Mouse (Mus musculus): Measurements from ENCODE around the gene Jmjd4. TPM values are rescaled to one million over a fixed set of nuclear protein-coding genes. Genes with fewer than 3 reads are reported as not detected.

Gene Jmjd4
- polyA plus RNA-seq, 1 experiment = 3.1 TPM

DNA sequence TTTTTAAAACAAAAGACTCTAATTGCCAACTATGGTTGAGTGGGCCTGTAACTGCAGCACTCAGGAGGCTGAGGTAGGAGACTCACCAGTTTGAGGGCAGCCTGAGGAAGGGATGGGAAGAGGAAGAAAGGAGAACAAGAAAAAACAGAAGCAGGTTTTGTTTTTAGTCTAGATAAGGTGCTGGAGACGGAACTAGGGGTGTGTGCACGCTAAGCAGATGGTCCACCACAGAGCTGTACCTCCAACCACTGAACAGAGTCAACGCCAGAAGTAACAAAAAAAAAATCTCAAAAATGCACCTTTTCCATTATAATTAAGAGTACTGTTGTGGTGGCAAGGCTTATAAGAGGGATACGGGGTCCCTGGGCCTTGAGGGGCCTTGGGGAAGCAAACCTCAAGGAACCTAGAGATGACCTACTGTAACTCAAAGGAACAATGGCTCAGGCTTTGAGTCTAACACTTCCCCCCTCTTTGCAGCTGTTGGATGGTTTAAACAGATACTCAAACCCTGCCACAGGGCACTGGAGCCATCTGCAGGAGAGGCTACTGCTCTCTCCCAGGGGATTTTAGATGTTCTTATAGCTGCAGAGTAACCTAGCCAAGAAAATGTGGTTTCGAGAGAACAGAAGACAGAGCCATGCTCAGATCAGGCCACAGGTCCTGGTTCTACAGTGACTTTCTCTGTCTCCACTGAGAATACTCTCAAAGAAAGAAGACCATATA is 52.3 kb downstream of the Jmjd4 start:
- H3K4me3 ChIP-seq (ENCODE audit: insufficient read depth, low read depth, low read length) = no peak overlapping the region
- no peak overlapping the region for H3K27ac ChIP-seq (replicated peaks; ENCODE audit: low read depth, low read length)

DNA sequence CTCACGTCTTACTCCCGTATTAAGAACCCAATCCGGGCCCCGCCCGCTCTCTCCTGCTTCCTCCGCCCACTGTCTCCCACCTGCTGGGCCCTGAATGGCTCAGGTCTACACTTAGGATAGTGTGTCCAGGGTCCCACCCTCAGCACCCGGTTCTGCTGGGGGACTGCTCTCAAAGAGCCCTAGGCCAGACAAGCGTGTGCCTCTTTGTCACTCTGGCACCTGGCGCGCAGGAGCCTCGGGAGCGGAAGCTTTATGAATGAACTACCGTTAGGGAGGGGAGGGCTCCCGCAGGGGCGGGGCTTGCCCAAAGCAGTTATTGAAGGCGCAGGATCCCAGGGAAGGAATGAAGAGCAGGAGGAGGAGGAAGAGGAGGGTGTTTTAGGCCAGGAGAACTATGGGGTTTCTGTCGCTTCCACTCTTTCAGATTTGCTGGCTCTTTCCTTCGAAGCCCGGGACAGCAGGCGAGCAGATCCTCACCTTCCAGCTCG is 55.5 kb downstream of the Jmjd4 start:
- Histone ChIP-seq H3K27ac (replicated peaks; ENCODE audit: low read depth, low read length) (peak overlapping the region; percentile 79), H3K4me3 (ENCODE audit: insufficient read depth, low read depth, low read length) (peak overlapping the region; percentile 99), H3K4me1 (ENCODE audit: control insufficient read depth, insufficient read depth, insufficient read length, low read length) (no peaks in the 10 kb centered on the region)

More for the DNA sequence above, 52.3 kb downstream of the Jmjd4 start:
- no peaks in the 10 kb centered on the region for H3K4me1 ChIP-seq (ENCODE audit: control insufficient read depth, insufficient read depth, insufficient read length, low read length)

DNA sequence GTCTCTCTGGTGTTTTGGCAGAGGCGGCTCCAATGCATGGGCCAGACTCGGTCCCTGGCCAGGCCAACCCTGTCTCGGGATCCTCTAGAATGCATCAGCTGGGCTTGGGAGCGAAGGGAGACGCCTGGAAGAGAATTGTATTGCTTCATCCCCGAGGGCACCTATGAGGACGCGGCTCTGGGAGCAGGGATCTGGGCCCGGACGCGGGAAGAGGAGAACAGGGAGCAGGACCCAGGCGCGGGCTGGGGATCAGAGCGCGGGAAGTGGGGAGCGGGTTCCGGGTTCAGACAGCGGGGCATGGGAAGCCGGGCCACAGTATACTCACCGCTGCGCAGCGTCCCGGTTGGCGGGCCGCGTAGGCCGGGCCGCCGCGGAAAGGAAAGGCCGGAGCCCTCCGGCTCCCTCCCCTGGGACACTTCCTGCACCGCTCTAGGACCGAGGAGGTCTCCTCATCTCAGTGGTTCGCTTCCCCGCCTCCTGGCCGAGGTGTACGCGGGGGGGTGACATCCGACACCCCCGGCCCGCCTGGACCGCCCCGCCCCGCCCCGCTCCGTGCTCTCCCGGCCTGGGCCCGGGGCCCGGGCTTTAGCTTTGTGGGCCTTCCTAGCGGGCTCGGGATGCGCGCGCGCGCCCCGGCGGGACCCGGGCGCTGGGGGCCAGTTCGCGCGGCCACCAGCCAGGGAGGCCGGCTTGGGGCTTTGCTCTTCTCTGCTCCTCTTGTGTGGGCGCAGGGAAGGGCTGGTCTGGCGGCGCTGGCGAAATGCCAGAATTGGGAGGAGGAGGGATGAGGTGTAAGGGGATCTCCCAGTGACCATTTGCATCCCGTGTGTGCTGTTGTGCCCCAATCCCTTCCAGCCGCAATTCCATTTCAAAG is 56.2 kb downstream of the Jmjd4 start:
- no peaks in the 10 kb centered on the region for H3K4me1 ChIP-seq (ENCODE audit: control insufficient read depth, insufficient read depth, insufficient read length, low read length)
- H3K27ac ChIP-seq (replicated peaks; ENCODE audit: low read depth, low read length) = peak overlapping the region; percentile 79
- peak overlapping the region; percentile 99 for H3K4me3 ChIP-seq (ENCODE audit: insufficient read depth, low read depth, low read length)

DNA sequence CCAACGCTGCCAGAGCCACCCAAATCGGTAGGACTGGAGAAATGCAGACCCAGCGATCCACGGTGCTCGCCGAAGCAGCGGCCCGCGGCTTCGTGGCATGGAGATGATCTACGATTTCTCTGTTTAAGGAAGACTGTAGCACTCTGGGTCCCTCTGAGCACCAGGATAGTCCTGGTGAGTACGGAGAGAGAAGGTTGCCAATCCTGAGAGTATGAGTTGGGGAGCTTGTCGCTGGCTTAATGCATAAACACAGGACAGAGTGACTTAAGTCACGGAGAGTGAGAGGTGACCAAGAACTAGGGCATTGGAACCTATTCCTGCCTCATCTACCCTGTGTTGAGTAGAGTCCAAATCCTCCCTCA is 56.8 kb downstream of the Jmjd4 start:
- H3K4me1 ChIP-seq (ENCODE audit: control insufficient read depth, insufficient read depth, insufficient read length, low read length) = no peaks in the 10 kb centered on the region
- peak overlapping the region; percentile 99 for H3K4me3 ChIP-seq (ENCODE audit: insufficient read depth, low read depth, low read length)
- H3K27ac ChIP-seq (replicated peaks; ENCODE audit: low read depth, low read length) = peak overlapping the region; percentile 55

Other genes with a start within 250 kb of the Jmjd4 start
- 118 and 139 TPM in 2 replicates for gene Mrpl55, start 247.6 kb upstream of the Jmjd4 start, polyA plus RNA-seq (2012; ENCODE audit: insufficient read depth, insufficient read length, missing spikeins)
- 5.6 and 11.0 TPM in 2 replicates for gene 2310033P09Rik, start 241.7 kb upstream of the Jmjd4 start, polyA plus RNA-seq (2012; ENCODE audit: insufficient read depth, insufficient read length, missing spikeins)
- 211 and 220 TPM in 2 replicates for gene Arf1, start 221.8 kb upstream of the Jmjd4 start, polyA plus RNA-seq (2012; ENCODE audit: insufficient read depth, insufficient read length, missing spikeins)
- not detected in 2 replicates for gene Wnt3a, start 159.3 kb upstream of the Jmjd4 start, polyA plus RNA-seq (2012; ENCODE audit: insufficient read depth, insufficient read length, missing spikeins)
- 0.33 and 0.40 TPM in 2 replicates for gene Wnt9a, start 143.1 kb upstream of the Jmjd4 start, polyA plus RNA-seq (2012; ENCODE audit: insufficient read depth, insufficient read length, missing spikeins)
- gene Prss38, start 74.4 kb upstream of the Jmjd4 start, polyA plus RNA-seq (2012; ENCODE audit: insufficient read depth, insufficient read length, missing spikeins) = not detected in 2 replicates
- 21.4 and 22.5 TPM in 2 replicates for gene Snap47, start 1.1 kb downstream of the Jmjd4 start, polyA plus RNA-seq (2012; ENCODE audit: insufficient read depth, insufficient read length, missing spikeins)
- 2.5 and 3.3 TPM in 2 replicates for gene Zfp867, start 22.4 kb downstream of the Jmjd4 start, polyA plus RNA-seq (2012; ENCODE audit: insufficient read depth, insufficient read length, missing spikeins)
- gene Zkscan17, start 76.7 kb downstream of the Jmjd4 start, polyA plus RNA-seq (2012; ENCODE audit: insufficient read depth, insufficient read length, missing spikeins) = 3.1 and 3.9 TPM in 2 replicates
- 0.38 TPM in 1 of 2 replicates, not detected in the other for gene Nlrp3, start 91.5 kb downstream of the Jmjd4 start, polyA plus RNA-seq (2012; ENCODE audit: insufficient read depth, insufficient read length, missing spikeins)
- not detected in 2 replicates for gene Olfr222, start 126.2 kb downstream of the Jmjd4 start, polyA plus RNA-seq (2012; ENCODE audit: insufficient read depth, insufficient read length, missing spikeins)
- not detected in 2 replicates for gene Olfr223, start 143.2 kb downstream of the Jmjd4 start, polyA plus RNA-seq (2012; ENCODE audit: insufficient read depth, insufficient read length, missing spikeins)
- gene Mprip, start 211.3 kb downstream of the Jmjd4 start, polyA plus RNA-seq (2012; ENCODE audit: insufficient read depth, insufficient read length, missing spikeins) = 83.7 and 89.7 TPM in 2 replicates

Data from brown adipose tissue, adult 24 weeks (tissue).